Mouse (Mus musculus) stomach, embryonic 15.5 days (tissue): Measurements from ENCODE around the gene H2al1n. TPM values are rescaled to one million over a fixed set of nuclear protein-coding genes. Genes with fewer than 3 reads are reported as not detected.
"Not testable (repeated sequence)": the region's sequence is repeated elsewhere in the genome, so short reads cannot be mapped to it uniquely, and the experiment has no call there.

Experiments
- ATAC-seq: fragments of 200-750 bp; cut with Nextera tagmentation; 2 replicates; pipeline ENCODE4 v1.8.0; 2017; ENCODE audit warnings: low read depth, moderate number of reproducible peaks, moderate TSS enrichment; ENCODE audit not compliant: insufficient read depth, low FRiP score
- H3K27ac ChIP-seq: fragments of 300-500 bp; sonication (generic); 2 replicates; pipeline ENCODE4 v1.5.1; 2015; ENCODE audit warnings: mild to moderate bottlenecking, inconsistent platforms
- H3K27me3 ChIP-seq: fragments of 300-500 bp; sonication (generic); replicated peaks from 2 replicates; pipeline ENCODE4 v1.6.1; 2015; ENCODE audit warnings: inconsistent platforms
- H3K36me3 ChIP-seq: fragments of 300-500 bp; sonication (generic); 2 replicates; pipeline ENCODE4 v1.6.1; 2015; ENCODE audit warnings: inconsistent platforms
- H3K4me1 ChIP-seq: fragments of 300-500 bp; sonication (generic); 2 replicates; pipeline ENCODE4 v1.6.1; 2015; ENCODE audit warnings: inconsistent platforms
- H3K4me2 ChIP-seq: fragments of 300-500 bp; sonication (generic); 2 replicates; pipeline ENCODE4 v1.6.1; 2015; ENCODE audit warnings: mild to moderate bottlenecking, inconsistent platforms
- H3K4me3 ChIP-seq: fragments of 300-500 bp; sonication (generic); replicated peaks from 2 replicates; pipeline ENCODE4 v1.5.1; 2015; ENCODE audit warnings: inconsistent platforms
- H3K9ac ChIP-seq: fragments of 300-500 bp; sonication (generic); 2 replicates; pipeline ENCODE4 v1.6.1; 2015; ENCODE audit warnings: inconsistent platforms
- H3K9me3 ChIP-seq: fragments of 300-500 bp; sonication (generic); 2 replicates; pipeline ENCODE4 v1.6.1; 2016; ENCODE audit warnings: inconsistent platforms
- WGBS: fragments of 180-500 bp; shearing (Covaris S2); methylation state at CpG from one replicate; pipeline ENCODE4 v1.1.7; 2015; 5-methylcytosine and 5-hydroxymethylcytosine counted together
- polyA plus RNA-seq: library from polyadenylated mRNA; unstranded; fragments of >200 nt; fragmentation: Nextera tagmentation; extraction: Ambion mirVana; gene quantifications from 2 replicates; pipeline ENCODE4 v1.2.1, GENCODE M21; 2015

The H2al1n gene
- polyA plus RNA-seq = not detected in 2 replicates

DNA sequence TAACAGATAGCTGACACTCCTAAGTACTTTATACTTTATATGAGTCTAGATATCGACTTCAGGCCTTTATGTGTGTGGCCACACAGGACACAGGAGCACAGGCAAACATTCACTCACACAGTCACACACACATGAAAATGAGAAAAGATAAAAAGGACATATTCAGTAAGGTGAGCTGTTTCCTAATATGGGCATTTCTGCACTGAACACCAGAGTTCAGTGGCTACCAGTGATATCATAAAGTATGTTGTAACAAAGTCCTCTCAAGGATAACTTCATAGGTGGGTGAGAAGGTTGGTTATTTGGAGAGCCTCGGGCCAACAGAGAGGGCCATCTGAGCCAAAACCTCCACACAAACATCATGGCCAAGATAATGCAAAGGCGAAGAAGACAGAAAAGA, at the start of gene H2al1n:
Gene H2al1n, plus strand, starts transcription at position 301 of the 400 bp plus-strand sequence.
- H3K9me3 ChIP-seq, H3K4me2 ChIP-seq, H3K27me3 ChIP-seq, H3K9ac ChIP-seq, H3K36me3 ChIP-seq, ATAC-seq, H3K4me1 ChIP-seq, H3K4me3 ChIP-seq, H3K27ac ChIP-seq: not testable (repeated sequence)
- WGBS = 84% methylated on average over 3 of the region's 3 CpGs

DNA sequence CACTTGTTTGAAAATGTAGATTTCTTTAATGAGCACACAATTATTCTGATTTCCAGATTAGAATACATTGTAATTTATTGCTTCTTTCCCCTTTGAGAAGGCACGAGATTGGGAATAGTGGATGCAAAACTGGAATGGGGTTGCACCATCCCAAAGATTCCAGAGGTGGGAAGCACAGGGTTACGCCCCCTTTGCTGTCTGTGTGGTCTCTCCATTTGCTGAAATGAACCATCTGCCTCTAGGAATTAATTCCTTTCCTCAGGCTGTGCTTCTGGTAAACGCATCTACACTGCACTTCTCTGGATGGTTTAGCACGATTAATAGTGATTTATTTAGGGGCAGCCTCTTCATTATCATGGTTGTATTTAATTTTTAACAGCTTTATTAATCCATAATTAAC, 11.7 kb upstream of the H2al1n start:
- H3K9ac ChIP-seq = no peak overlapping the region
- H3K4me3 ChIP-seq = no peak overlapping the region
- no peaks in the 10 kb centered on the region for H3K4me1 ChIP-seq
- no peaks in the 10 kb centered on the region for H3K27me3 ChIP-seq
- H3K27ac ChIP-seq = no peak overlapping the region
- H3K9me3 ChIP-seq = no peaks in the 10 kb centered on the region
- H3K4me2 ChIP-seq = no peak overlapping the region
- H3K36me3 ChIP-seq = no peaks in the 10 kb centered on the region
- 48% methylated on average over 4 of the region's 4 CpGs for WGBS
- ATAC-seq = no peak

DNA sequence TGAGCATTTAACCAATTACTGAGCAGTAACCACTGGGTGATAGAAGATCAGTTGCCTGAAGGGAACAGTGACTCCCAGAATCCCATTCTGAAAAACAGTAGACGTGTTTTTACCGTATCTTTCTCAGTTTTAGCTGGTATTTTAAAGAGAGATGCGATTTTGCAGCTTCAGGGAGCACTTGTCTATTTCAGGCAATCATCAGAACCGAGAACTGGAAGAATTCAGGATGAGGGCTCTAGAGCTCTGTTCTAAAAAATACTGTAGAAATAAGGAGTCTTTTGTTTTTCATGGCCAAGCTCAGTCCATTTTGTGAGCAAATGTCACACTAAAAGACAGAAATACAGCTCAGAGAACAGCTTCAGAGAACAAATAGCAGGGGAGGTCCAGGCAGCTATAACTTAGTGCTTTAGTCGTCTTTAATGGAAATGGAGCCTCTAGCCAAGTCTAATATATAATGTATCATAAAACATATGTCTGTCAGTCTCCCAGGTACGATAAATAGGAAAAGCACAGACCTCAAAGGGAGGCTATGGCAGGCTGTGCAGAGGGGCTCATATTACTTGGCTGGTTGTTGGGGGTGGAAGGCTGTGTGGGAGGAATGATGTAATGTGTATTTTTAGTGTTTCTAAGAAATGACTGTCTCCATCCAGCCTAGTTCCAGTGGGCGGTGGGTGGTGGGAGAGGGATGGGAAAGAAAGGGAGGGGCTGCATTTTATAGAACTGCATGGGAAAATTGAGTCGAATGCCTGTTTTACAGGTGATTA, 4.7 kb upstream of the H2al1n start:
- ATAC-seq = no peak; the same call in 1 of the 2 replicates
- H3K27ac ChIP-seq = no peak overlapping the region
- H3K9me3 ChIP-seq = no peaks in the 10 kb centered on the region
- H3K9ac ChIP-seq = no peak overlapping the region
- H3K4me3 ChIP-seq = no peak overlapping the region
- H3K4me2 ChIP-seq = no peak overlapping the region
- no peaks in the 10 kb centered on the region for H3K27me3 ChIP-seq
- no peaks in the 10 kb centered on the region for H3K4me1 ChIP-seq
- 43% methylated on average over 8 of the region's 8 CpGs for WGBS
- H3K36me3 ChIP-seq = no peaks in the 10 kb centered on the region

DNA sequence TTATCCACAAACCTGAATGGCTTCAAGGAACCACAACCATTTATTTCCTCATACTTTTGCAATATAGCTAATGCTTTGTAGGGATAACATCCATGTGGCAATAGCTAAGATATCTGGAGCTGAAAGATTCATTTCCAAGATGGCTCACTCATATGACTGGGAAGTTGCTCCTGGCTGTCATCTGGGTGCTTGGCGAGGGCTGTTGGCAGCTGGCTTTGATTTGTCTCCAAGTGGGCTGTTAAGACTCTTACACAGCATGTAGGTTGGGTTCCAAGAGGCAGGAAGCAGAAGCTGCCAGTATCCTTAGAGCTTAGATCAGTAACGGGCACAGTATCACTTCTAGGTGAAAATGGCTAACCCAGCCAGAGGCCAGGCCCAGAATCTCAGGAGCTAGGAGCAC, 18.3 kb downstream of the H2al1n start:
- WGBS = 66% methylated on average over 2 of the region's 2 CpGs
- Histone ChIP-seq H3K9ac (no peak overlapping the region), H3K9me3 (no peaks in the 10 kb centered on the region), H3K27ac (no peak overlapping the region), H3K4me2 (no peak overlapping the region), H3K36me3 (no peaks in the 10 kb centered on the region), H3K4me3 (no peak overlapping the region), H3K27me3 (no peaks in the 10 kb centered on the region), H3K4me1 (no peaks in the 10 kb centered on the region)
- no peak for ATAC-seq

DNA sequence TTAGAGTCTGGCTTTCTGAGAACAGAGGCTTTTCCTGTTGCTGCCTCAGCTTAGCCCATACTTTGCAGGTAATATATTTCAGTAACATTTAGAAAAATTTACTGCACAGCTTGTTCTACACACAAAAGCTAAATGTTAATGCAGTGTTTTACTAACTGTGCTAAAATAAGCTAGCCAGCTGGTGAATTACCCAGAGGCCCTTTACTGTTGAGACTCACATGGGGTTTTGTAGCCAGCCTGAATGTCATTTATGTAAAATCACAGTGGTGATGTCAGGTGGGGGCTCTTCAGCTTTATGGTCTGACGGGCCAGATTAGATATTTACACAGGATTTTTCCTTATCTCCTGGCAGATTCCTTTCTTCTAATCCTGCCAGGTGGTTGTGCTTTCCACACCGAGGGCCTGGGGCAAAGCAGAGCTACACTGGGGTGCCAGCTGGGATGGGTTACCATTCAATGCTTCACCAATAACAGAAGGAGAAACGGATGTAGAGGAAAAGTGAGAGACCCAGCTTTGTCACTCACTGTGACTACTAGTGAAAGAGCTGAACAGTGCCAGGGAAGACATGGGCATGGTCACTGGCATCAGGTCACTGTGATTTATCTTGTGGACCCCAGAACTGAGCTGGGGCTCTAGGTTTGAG, 48.8 kb downstream of the H2al1n start:
- no peaks in the 10 kb centered on the region for H3K36me3 ChIP-seq
- no peaks in the 10 kb centered on the region for H3K4me1 ChIP-seq
- no peaks in the 10 kb centered on the region for H3K27me3 ChIP-seq
- no peak overlapping the region for H3K27ac ChIP-seq
- H3K9ac ChIP-seq = no peak overlapping the region
- H3K9me3 ChIP-seq = no peaks in the 10 kb centered on the region
- H3K4me2 ChIP-seq = no peak overlapping the region
- no peak overlapping the region for H3K4me3 ChIP-seq
- WGBS = 60% methylated on average over 3 of the region's 3 CpGs
- ATAC-seq = no peak
